ENCODE assay signal across 7 mouse cellular contexts in genomic region chr9:78481423-78482331, GRCm38 (mm10). TPM values are rescaled to one million over a fixed set of nuclear protein-coding genes. Genes with fewer than 3 reads are reported as not detected.
DNase-seq lines count a peak whose midpoint lies in the region; ATAC-seq lines count a peak whose summit lies in the region.

No protein-coding gene starts in this region.

- WGBS in embryonic facial prominence, embryonic 11.5 days: under 1% methylated on average over 69 of the region's 77 CpGs
- under 1% methylated on average over 74 of the region's 77 CpGs for WGBS in limb, embryonic 10.5 days
- 2% methylated on average over 71 of the region's 77 CpGs for WGBS in midbrain, embryonic 13.5 days

- peak overlapping the region; percentile 59 for H3K4me2 ChIP-seq in embryonic facial prominence, embryonic 11.5 days (ENCODE audit: low read depth, low read length)
- H3K4me2 ChIP-seq in midbrain, embryonic 13.5 days (replicated peaks): peak overlapping the region; percentile 74

- peak overlapping the region; percentile 96 for H3K27ac ChIP-seq in embryonic facial prominence, embryonic 11.5 days (replicated peaks; ENCODE audit: low read depth, low read length)
- peak overlapping the region; percentile 99 for H3K27ac ChIP-seq in limb, embryonic 10.5 days
- peak overlapping the region; percentile 100 for H3K27ac ChIP-seq in midbrain, embryonic 13.5 days

- no peaks in the 10 kb centered on the region for H3K4me1 ChIP-seq in embryonic facial prominence, embryonic 11.5 days (ENCODE audit: control insufficient read depth, insufficient read depth, low read length)
- peaks cover 10% of the 10 kb centered on the region for H3K4me1 ChIP-seq in limb, embryonic 10.5 days
- peaks cover 36% of the 10 kb centered on the region for H3K4me1 ChIP-seq in midbrain, embryonic 13.5 days (replicated peaks)

- peak overlapping the region; percentile 99 for H3K4me3 ChIP-seq in embryonic facial prominence, embryonic 11.5 days (ENCODE audit: low read depth, low read length)
- peak overlapping the region; percentile 98 for H3K4me3 ChIP-seq in limb, embryonic 10.5 days
- peak overlapping the region; percentile 81 for H3K4me3 ChIP-seq in midbrain, embryonic 13.5 days (replicated peaks)

- peaks cover 5% of the 10 kb centered on the region for H3K36me3 ChIP-seq in embryonic facial prominence, embryonic 11.5 days (replicated peaks; ENCODE audit: control insufficient read depth, insufficient read depth, low read depth, low read length)
- H3K36me3 ChIP-seq in limb, embryonic 10.5 days: peaks cover 40% of the 10 kb centered on the region
- peaks cover 27% of the 10 kb centered on the region for H3K36me3 ChIP-seq in midbrain, embryonic 13.5 days

- peak overlapping the region; percentile 100 for H3K9ac ChIP-seq in embryonic facial prominence, embryonic 11.5 days (replicated peaks; ENCODE audit: low read length)
- peak overlapping the region; percentile 97 for H3K9ac ChIP-seq in midbrain, embryonic 13.5 days (replicated peaks)

- H3K27me3 ChIP-seq in embryonic facial prominence, embryonic 11.5 days (ENCODE audit: control insufficient read depth, insufficient read depth, low read length): no peaks in the 10 kb centered on the region
- H3K27me3 ChIP-seq in limb, embryonic 10.5 days (ENCODE audit: low read depth, poor library complexity, severe bottlenecking): no peaks in the 10 kb centered on the region
- no peaks in the 10 kb centered on the region for H3K27me3 ChIP-seq in midbrain, embryonic 13.5 days

- peak; percentile 99 for ATAC-seq in embryonic facial prominence, embryonic 11.5 days (replicated peaks; ENCODE audit: insufficient number of reproducible peaks, low FRiP score, low TSS enrichment, low read depth)
- ATAC-seq in granulocyte monocyte progenitor cell, adult 5-6 weeks (replicated peaks; ENCODE audit: poor library complexity, severe bottlenecking): peak; percentile 73
- ATAC-seq in midbrain, embryonic 13.5 days: peak; percentile 99

- no peaks in the 10 kb centered on the region for H3K9me3 ChIP-seq in embryonic facial prominence, embryonic 11.5 days (replicated peaks; ENCODE audit: control insufficient read depth, low read length)
- no peaks in the 10 kb centered on the region for H3K9me3 ChIP-seq in limb, embryonic 10.5 days (replicated peaks)
- H3K9me3 ChIP-seq in midbrain, embryonic 13.5 days: no peaks in the 10 kb centered on the region

- peak; percentile 96 for DNase-seq in adrenal gland, postnatal 14 days
- peak; percentile 99 for DNase-seq in embryonic facial prominence, embryonic 11.5 days (ENCODE audit: low spot score)
- peak; percentile 98 for DNase-seq in kidney, adult 11 months
- DNase-seq in limb, embryonic 10.5 days (ENCODE audit: low spot score): peak; percentile 97
- peak; percentile 88 for DNase-seq in spleen, adult 12 weeks (ENCODE audit: low spot score)

RNA-seq across cellular contexts. Expression of gene Eef1a1, which starts 7.3 kb away (rescaled TPM):
- 6,863 and 7,423 TPM in 2 replicates for total RNA-seq in adrenal gland, postnatal 14 days (2021)
- 5,291 and 5,417 TPM in 2 replicates for polyA plus RNA-seq in embryonic facial prominence, embryonic 11.5 days (2014; fragmentation: Nextera tagmentation; extraction: Ambion mirVana)
- total RNA-seq in granulocyte monocyte progenitor cell, adult 5-6 weeks (2014; fragmentation: Nextera tagmentation): 11,615 and 12,636 TPM in 2 replicates
- 9,337 and 10,965 TPM in 2 replicates for total RNA-seq in granulocyte monocyte progenitor cell, adult 5-6 weeks (2017)
- polyA plus RNA-seq in limb, embryonic 10.5 days (2016; fragmentation: Nextera tagmentation; extraction: Ambion mirVana): 3,854 and 3,970 TPM in 2 replicates
- 3,693 and 3,771 TPM in 2 replicates for polyA plus RNA-seq in midbrain, embryonic 13.5 days (2015; fragmentation: Nextera tagmentation; extraction: Ambion mirVana)

RNA-seq across cellular contexts. Expression of gene Gm17324, which starts 33.1 kb away (rescaled TPM):
- total RNA-seq in adrenal gland, postnatal 14 days (2021): 0.56 TPM in 1 of 2 replicates, not detected in the other
- polyA plus RNA-seq in embryonic facial prominence, embryonic 11.5 days (2014; fragmentation: Nextera tagmentation; extraction: Ambion mirVana): 0.32 and 0.70 TPM in 2 replicates
- total RNA-seq in granulocyte monocyte progenitor cell, adult 5-6 weeks (2014; fragmentation: Nextera tagmentation): not detected in 2 replicates
- total RNA-seq in granulocyte monocyte progenitor cell, adult 5-6 weeks (2017): 0.46 TPM in 1 of 2 replicates, not detected in the other
- polyA plus RNA-seq in limb, embryonic 10.5 days (2016; fragmentation: Nextera tagmentation; extraction: Ambion mirVana): 0.73 and 1.2 TPM in 2 replicates
- 0.58 and 1.0 TPM in 2 replicates for polyA plus RNA-seq in midbrain, embryonic 13.5 days (2015; fragmentation: Nextera tagmentation; extraction: Ambion mirVana)

RNA-seq across cellular contexts. Expression of gene Mto1, which starts 33.7 kb away (rescaled TPM):
- 27.8 and 29.5 TPM in 2 replicates for total RNA-seq in adrenal gland, postnatal 14 days (2021)
- 21.4 and 24.7 TPM in 2 replicates for polyA plus RNA-seq in embryonic facial prominence, embryonic 11.5 days (2014; fragmentation: Nextera tagmentation; extraction: Ambion mirVana)
- 27.8 and 43.2 TPM in 2 replicates for total RNA-seq in granulocyte monocyte progenitor cell, adult 5-6 weeks (2014; fragmentation: Nextera tagmentation)
- 30.2 and 31.5 TPM in 2 replicates for total RNA-seq in granulocyte monocyte progenitor cell, adult 5-6 weeks (2017)
- polyA plus RNA-seq in limb, embryonic 10.5 days (2016; fragmentation: Nextera tagmentation; extraction: Ambion mirVana): 23.8 and 25.9 TPM in 2 replicates
- 25.4 and 26.3 TPM in 2 replicates for polyA plus RNA-seq in midbrain, embryonic 13.5 days (2015; fragmentation: Nextera tagmentation; extraction: Ambion mirVana)

RNA-seq across cellular contexts. Expression of gene Cgas, which starts 38.6 kb away (rescaled TPM):
- 1.4 and 1.6 TPM in 2 replicates for total RNA-seq in adrenal gland, postnatal 14 days (2021)
- 0.84 and 0.92 TPM in 2 replicates for polyA plus RNA-seq in embryonic facial prominence, embryonic 11.5 days (2014; fragmentation: Nextera tagmentation; extraction: Ambion mirVana)
- total RNA-seq in granulocyte monocyte progenitor cell, adult 5-6 weeks (2014; fragmentation: Nextera tagmentation): 23.1 and 24.9 TPM in 2 replicates
- total RNA-seq in granulocyte monocyte progenitor cell, adult 5-6 weeks (2017): 20.1 and 23.2 TPM in 2 replicates
- 0.34 and 0.45 TPM in 2 replicates for polyA plus RNA-seq in limb, embryonic 10.5 days (2016; fragmentation: Nextera tagmentation; extraction: Ambion mirVana)
- 0.46 and 0.51 TPM in 2 replicates for polyA plus RNA-seq in midbrain, embryonic 13.5 days (2015; fragmentation: Nextera tagmentation; extraction: Ambion mirVana)

Comparison
In these comparisons a context has a peak if more than half of its experiments do, and no peak if none do; other contexts are left out.
1. Peak in every context shown above with its lines: DNase-seq, ATAC-seq, H3K4me3 ChIP-seq and H3K27ac ChIP-seq.